Mouse (Mus musculus) brain, embryonic 18.5 days (tissue): ENCODE measurements around the gene Cry2.

Experiments
- DNase-seq: peaks from one replicate; pipeline ENCODE4 v3.0.0-alpha.2; 2012; ENCODE audit warnings: low read depth, low spot score

Cry2 gene

GRCm38 (mm10) chr2:92371971-92372690 lies 61.7 kb downstream of the Cry2 start:
- DNase-seq: no peak

GRCm38 (mm10) chr2:92370821-92371805 lies 62.7 kb downstream of the Cry2 start:
- DNase-seq: no peak

GRCm38 (mm10) chr2:92370375-92370774 lies 63.5 kb downstream of the Cry2 start:
- no peak for DNase-seq

- no peak for DNase-seq
Observed at GRCm38 (mm10) chr2:92367383-92368029, 66.3 kb downstream of the Cry2 start.

- DNase-seq: no peak
Observed at GRCm38 (mm10) chr2:92365568-92365967, 68.3 kb downstream of the Cry2 start.

- no peak for DNase-seq
Observed at GRCm38 (mm10) chr2:92364086-92364485, 69.8 kb downstream of the Cry2 start.

- no peak for DNase-seq
Observed at GRCm38 (mm10) chr2:92362571-92363228, 71.1 kb downstream of the Cry2 start.

- no peak for DNase-seq
Observed at GRCm38 (mm10) chr2:92361795-92362194, 72.0 kb downstream of the Cry2 start.

GRCm38 (mm10) chr2:92360893-92361292 lies 73.0 kb downstream of the Cry2 start:
- no peak for DNase-seq

GRCm38 (mm10) chr2:92360186-92360823 lies 73.5 kb downstream of the Cry2 start:
- DNase-seq: no peak

GRCm38 (mm10) chr2:92359301-92359700 lies 74.5 kb downstream of the Cry2 start:
- DNase-seq: no peak

- DNase-seq: no peak
Observed at GRCm38 (mm10) chr2:92354224-92354623, 79.6 kb downstream of the Cry2 start.
